Mouse (Mus musculus) embryo, embryonic 10 days (tissue): ENCODE results near the gene Hivep3.
A peak's percentile ranks its signal among the peaks of the same experiment; 100 is the strongest.

ENCODE experiments used
- DNase-seq: peaks from one replicate; pipeline ENCODE4 v3.0.0-alpha.2; 2015; ENCODE audit warnings: low spot score

Hivep3 gene

GRCm38 (mm10) chr4:119948922-119949614 lies 215.5 kb downstream of the Hivep3 start:
- DNase-seq: no peak

GRCm38 (mm10) chr4:119950181-119950580 lies 216.6 kb downstream of the Hivep3 start:
- DNase-seq: no peak

- no peak for DNase-seq
Observed at GRCm38 (mm10) chr4:119951081-119951480, 217.5 kb downstream of the Hivep3 start.

GRCm38 (mm10) chr4:119955008-119955407 lies 221.4 kb downstream of the Hivep3 start:
- no peak for DNase-seq

GRCm38 (mm10) chr4:119957970-119958369 lies 224.4 kb downstream of the Hivep3 start:
- DNase-seq: no peak

- no peak for DNase-seq
Observed at GRCm38 (mm10) chr4:119959293-119959692, 225.7 kb downstream of the Hivep3 start.

- DNase-seq: no peak
Observed at GRCm38 (mm10) chr4:119959873-119960272, 226.3 kb downstream of the Hivep3 start.

- no peak for DNase-seq
Observed at GRCm38 (mm10) chr4:119960523-119960922, 226.9 kb downstream of the Hivep3 start.

- DNase-seq: no peak
Observed at GRCm38 (mm10) chr4:119961164-119961563, 227.6 kb downstream of the Hivep3 start.

- DNase-seq: no peak
Observed at GRCm38 (mm10) chr4:119962066-119962465, 228.5 kb downstream of the Hivep3 start.

GRCm38 (mm10) chr4:119966105-119967072 lies 232.8 kb downstream of the Hivep3 start:
- peak; percentile 41 for DNase-seq

GRCm38 (mm10) chr4:119967073-119967608 lies 233.6 kb downstream of the Hivep3 start:
- DNase-seq: no peak

GRCm38 (mm10) chr4:119967636-119968035 lies 234.1 kb downstream of the Hivep3 start:
- DNase-seq: no peak

- no peak for DNase-seq
Observed at GRCm38 (mm10) chr4:119968071-119968470, 234.5 kb downstream of the Hivep3 start.

- DNase-seq: no peak
Observed at GRCm38 (mm10) chr4:119968887-119969286, 235.3 kb downstream of the Hivep3 start.

GRCm38 (mm10) chr4:119970166-119970565 lies 236.6 kb downstream of the Hivep3 start:
- no peak for DNase-seq

- DNase-seq: no peak
Observed at GRCm38 (mm10) chr4:119972375-119972774, 238.8 kb downstream of the Hivep3 start.

- DNase-seq: no peak
Observed at GRCm38 (mm10) chr4:119973729-119974605, 240.4 kb downstream of the Hivep3 start.

- no peak for DNase-seq
Observed at GRCm38 (mm10) chr4:119975242-119975641, 241.7 kb downstream of the Hivep3 start.

- no peak for DNase-seq
Observed at GRCm38 (mm10) chr4:119975822-119976221, 242.2 kb downstream of the Hivep3 start.

- DNase-seq: peak; percentile 35
Observed at GRCm38 (mm10) chr4:119976428-119977168, 243.0 kb downstream of the Hivep3 start.
